Mouse (Mus musculus): ENCODE results near the gene Man2a1. TPM values are rescaled to one million over a fixed set of nuclear protein-coding genes. Genes with fewer than 3 reads are reported as not detected.
A peak's percentile ranks its signal among the peaks of the same experiment; 100 is the strongest.

The Man2a1 gene
- polyA plus RNA-seq, 1 experiment = 21.3 TPM

DNA sequence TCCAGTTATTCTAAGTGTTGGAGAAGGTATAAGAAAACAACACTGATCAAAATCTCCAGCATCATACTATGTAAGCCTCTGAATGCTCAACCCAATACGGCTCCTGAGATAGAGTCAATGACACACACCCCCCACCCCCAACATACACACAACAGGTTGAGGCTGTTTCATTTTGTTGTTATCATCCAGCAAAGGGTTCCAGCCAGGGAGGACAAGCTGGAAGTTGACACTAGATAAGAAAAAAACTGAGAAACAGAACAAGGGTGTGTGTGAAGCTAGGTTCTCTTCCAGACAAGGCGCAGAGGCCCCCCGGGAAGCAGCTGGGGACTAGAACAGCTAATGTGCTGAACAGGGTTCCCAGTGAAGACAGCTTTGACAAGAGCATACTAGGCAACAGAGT lies 33.0 kb upstream of the Man2a1 start:
- WGBS = 98% methylated on average over 3 of the region's 3 CpGs
- no peak for DNase-seq
- H3K27ac ChIP-seq (ENCODE audit: control insufficient read depth, insufficient read depth, low read length) = no peak overlapping the region
- H3K4me1 ChIP-seq (replicated peaks; ENCODE audit: control insufficient read depth, insufficient read depth, low read length) = no peaks in the 10 kb centered on the region
- TF ChIP-seq CTCF (IDR thresholded peaks at IDR 0.05; ENCODE audit: borderline replicate concordance, control insufficient read depth, extremely low read depth, insufficient read depth, low read length, poor library complexity) (no peak), POLR2A (IDR thresholded peaks at IDR 0.05; ENCODE audit: control insufficient read depth, extremely low read depth, insufficient read depth, low read length, poor library complexity) (no peak)
- H3K4me3 ChIP-seq (ENCODE audit: control insufficient read depth, insufficient read depth, low read length) = no peak overlapping the region
- no peaks in the 10 kb centered on the region for H3K27me3 ChIP-seq (ENCODE audit: control insufficient read depth, insufficient read depth, low read length)
- H3K36me3 ChIP-seq (ENCODE audit: control insufficient read depth, insufficient read depth, low read length) = no peaks in the 10 kb centered on the region

DNA sequence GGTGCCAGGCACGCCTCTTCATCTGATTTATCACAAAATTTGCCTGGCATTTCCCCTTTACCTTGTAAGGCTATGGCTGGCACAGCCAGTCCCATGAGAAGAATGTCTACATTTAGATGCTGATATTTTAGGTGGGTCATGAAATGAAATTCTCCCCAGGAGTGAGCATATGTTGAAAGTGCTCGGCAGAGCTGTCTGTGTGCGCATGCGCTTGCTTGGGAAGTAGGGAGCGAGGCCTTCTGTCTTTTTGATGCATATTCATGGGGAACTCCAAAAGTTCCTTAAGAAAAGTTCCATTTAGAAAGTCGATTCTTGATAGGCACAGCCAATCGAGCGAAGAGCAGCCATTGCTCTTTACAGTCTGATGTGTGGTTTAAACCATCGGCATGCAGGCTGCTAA lies 26.6 kb upstream of the Man2a1 start:
- Histone ChIP-seq H3K36me3 (ENCODE audit: control insufficient read depth, insufficient read depth, low read length) (no peaks in the 10 kb centered on the region), H3K4me3 (ENCODE audit: control insufficient read depth, insufficient read depth, low read length) (no peak overlapping the region), H3K27ac (ENCODE audit: control insufficient read depth, insufficient read depth, low read length) (no peak overlapping the region), H3K27me3 (ENCODE audit: control insufficient read depth, insufficient read depth, low read length) (no peaks in the 10 kb centered on the region), H3K4me1 (replicated peaks; ENCODE audit: control insufficient read depth, insufficient read depth, low read length) (no peaks in the 10 kb centered on the region)
- DNase-seq = no peak
- 97% methylated on average over 9 of the region's 9 CpGs for WGBS
- TF ChIP-seq POLR2A (IDR thresholded peaks at IDR 0.05; ENCODE audit: control insufficient read depth, extremely low read depth, insufficient read depth, low read length, poor library complexity) (no peak), CTCF (IDR thresholded peaks at IDR 0.05; ENCODE audit: borderline replicate concordance, control insufficient read depth, extremely low read depth, insufficient read depth, low read length, poor library complexity) (no peak)

DNA sequence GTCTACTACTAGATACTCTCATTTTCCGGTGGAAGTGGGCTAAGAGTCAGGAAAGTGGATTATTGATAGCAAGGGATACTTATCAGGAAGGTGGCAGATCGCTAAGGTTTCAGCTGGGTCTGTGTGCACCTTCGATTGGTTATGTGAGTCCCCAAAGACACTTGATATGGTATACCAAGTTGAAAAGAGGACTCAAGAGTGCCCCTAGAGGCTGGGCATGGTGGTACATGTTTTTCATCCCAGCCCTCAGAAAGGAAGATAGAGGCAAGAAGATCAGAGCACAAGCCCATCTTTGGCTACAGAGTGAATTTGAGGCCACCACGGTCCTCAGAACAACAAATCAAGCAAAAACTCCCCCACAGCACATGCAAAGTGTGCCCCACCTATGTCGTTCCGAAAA lies 25.3 kb upstream of the Man2a1 start:
- WGBS = 84% methylated on average over 6 of the region's 6 CpGs
- peak; percentile 65 for DNase-seq

DNA sequence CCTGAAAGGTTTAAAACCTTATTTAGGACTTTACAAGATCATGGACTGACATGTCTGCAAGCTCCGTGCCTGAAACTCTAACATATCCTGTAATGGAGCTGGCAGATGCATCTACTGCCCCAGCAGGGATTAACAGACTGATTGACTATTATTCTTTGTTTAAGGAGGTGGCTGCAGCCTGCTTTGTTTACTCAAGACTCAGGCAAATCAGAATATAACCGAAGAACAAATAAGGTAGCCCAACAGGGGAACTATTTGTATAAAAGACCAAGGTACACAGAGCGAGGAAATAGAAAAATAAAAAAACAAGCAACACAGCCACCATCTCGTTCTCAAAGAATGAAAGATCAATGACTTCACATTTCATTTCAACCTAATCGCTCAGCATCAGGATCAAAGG lies 23.1 kb upstream of the Man2a1 start:
- Histone ChIP-seq H3K27me3 (ENCODE audit: control insufficient read depth, insufficient read depth, low read length) (no peaks in the 10 kb centered on the region), H3K4me1 (replicated peaks; ENCODE audit: control insufficient read depth, insufficient read depth, low read length) (peaks cover 14% of the 10 kb centered on the region), H3K36me3 (ENCODE audit: control insufficient read depth, insufficient read depth, low read length) (no peaks in the 10 kb centered on the region), H3K4me3 (ENCODE audit: control insufficient read depth, insufficient read depth, low read length) (no peak overlapping the region), H3K27ac (ENCODE audit: control insufficient read depth, insufficient read depth, low read length) (no peak overlapping the region)
- no peak for DNase-seq
- WGBS = 83% methylated on average over 5 of the region's 5 CpGs
- TF ChIP-seq POLR2A (IDR thresholded peaks at IDR 0.05; ENCODE audit: control insufficient read depth, extremely low read depth, insufficient read depth, low read length, poor library complexity) (no peak), CTCF (IDR thresholded peaks at IDR 0.05; ENCODE audit: borderline replicate concordance, control insufficient read depth, extremely low read depth, insufficient read depth, low read length, poor library complexity) (no peak)

More for the DNA sequence above, 25.3 kb upstream of the Man2a1 start:
- H3K4me3 ChIP-seq (ENCODE audit: control insufficient read depth, insufficient read depth, low read length) = no peak overlapping the region
- H3K36me3 ChIP-seq (ENCODE audit: control insufficient read depth, insufficient read depth, low read length) = no peaks in the 10 kb centered on the region
- H3K27me3 ChIP-seq (ENCODE audit: control insufficient read depth, insufficient read depth, low read length) = no peaks in the 10 kb centered on the region
- no peak overlapping the region for H3K27ac ChIP-seq (ENCODE audit: control insufficient read depth, insufficient read depth, low read length)
- no peak for TF ChIP-seq CTCF (IDR thresholded peaks at IDR 0.05; ENCODE audit: borderline replicate concordance, control insufficient read depth, extremely low read depth, insufficient read depth, low read length, poor library complexity)
- no peak for TF ChIP-seq POLR2A (IDR thresholded peaks at IDR 0.05; ENCODE audit: control insufficient read depth, extremely low read depth, insufficient read depth, low read length, poor library complexity)
- peaks cover 4% of the 10 kb centered on the region; the same call in 1 of the 2 replicates for H3K4me1 ChIP-seq (replicated peaks; ENCODE audit: control insufficient read depth, insufficient read depth, low read length)

DNA sequence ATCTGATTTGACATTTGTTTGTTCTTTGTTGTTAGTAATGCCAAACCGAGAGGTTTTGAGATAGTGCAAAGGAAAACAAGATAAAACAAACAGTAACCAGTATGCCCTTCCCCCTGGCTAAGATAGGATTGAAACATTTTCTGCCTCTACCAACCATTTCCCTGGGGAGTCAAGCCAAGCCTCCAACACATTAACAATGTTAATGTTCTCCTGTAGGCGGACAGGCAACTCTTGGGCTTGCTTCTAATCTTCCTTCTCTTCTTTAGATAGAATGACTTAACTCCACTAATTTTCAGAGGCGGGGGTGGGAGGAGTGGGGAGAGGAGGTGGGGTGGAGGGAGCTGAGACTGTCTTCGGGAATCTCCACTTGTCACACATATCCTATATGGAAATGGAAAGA lies 22.2 kb upstream of the Man2a1 start:
- Histone ChIP-seq H3K4me1 (replicated peaks; ENCODE audit: control insufficient read depth, insufficient read depth, low read length) (peaks cover 14% of the 10 kb centered on the region), H3K4me3 (ENCODE audit: control insufficient read depth, insufficient read depth, low read length) (no peak overlapping the region), H3K27ac (ENCODE audit: control insufficient read depth, insufficient read depth, low read length) (no peak overlapping the region), H3K36me3 (ENCODE audit: control insufficient read depth, insufficient read depth, low read length) (no peaks in the 10 kb centered on the region), H3K27me3 (ENCODE audit: control insufficient read depth, insufficient read depth, low read length) (no peaks in the 10 kb centered on the region)
- no peak for DNase-seq
- 66% methylated on average over 4 of the region's 4 CpGs for WGBS
- no peak for TF ChIP-seq CTCF (IDR thresholded peaks at IDR 0.05; ENCODE audit: borderline replicate concordance, control insufficient read depth, extremely low read depth, insufficient read depth, low read length, poor library complexity)
- no peak for TF ChIP-seq POLR2A (IDR thresholded peaks at IDR 0.05; ENCODE audit: control insufficient read depth, extremely low read depth, insufficient read depth, low read length, poor library complexity)

- DNase-seq = peak; percentile 64
- H3K27me3 ChIP-seq (ENCODE audit: control insufficient read depth, insufficient read depth, low read length) = no peaks in the 10 kb centered on the region
- WGBS = 11% methylated on average over 8 of the region's 8 CpGs
- no peak overlapping the region; the same call in 1 of the 2 replicates for H3K27ac ChIP-seq (ENCODE audit: control insufficient read depth, insufficient read depth, low read length)
- peaks cover 14% of the 10 kb centered on the region for H3K4me1 ChIP-seq (replicated peaks; ENCODE audit: control insufficient read depth, insufficient read depth, low read length)
- no peak overlapping the region for H3K4me3 ChIP-seq (ENCODE audit: control insufficient read depth, insufficient read depth, low read length)
- no peaks in the 10 kb centered on the region for H3K36me3 ChIP-seq (ENCODE audit: control insufficient read depth, insufficient read depth, low read length)
- TF ChIP-seq POLR2A (IDR thresholded peaks at IDR 0.05; ENCODE audit: control insufficient read depth, extremely low read depth, insufficient read depth, low read length, poor library complexity) = no peak
- no peak for TF ChIP-seq CTCF (IDR thresholded peaks at IDR 0.05; ENCODE audit: borderline replicate concordance, control insufficient read depth, extremely low read depth, insufficient read depth, low read length, poor library complexity)
Measured at GRCm38 (mm10) chr17:64579696-64580095, 20.8 kb upstream of the Man2a1 start.

GRCm38 (mm10) chr17:64581133-64581532 lies 19.4 kb upstream of the Man2a1 start:
- TF ChIP-seq CTCF (IDR thresholded peaks at IDR 0.05; ENCODE audit: borderline replicate concordance, control insufficient read depth, extremely low read depth, insufficient read depth, low read length, poor library complexity) = no peak
- TF ChIP-seq POLR2A (IDR thresholded peaks at IDR 0.05; ENCODE audit: control insufficient read depth, extremely low read depth, insufficient read depth, low read length, poor library complexity) = no peak
- H3K4me3 ChIP-seq (ENCODE audit: control insufficient read depth, insufficient read depth, low read length) = no peak overlapping the region
- no peak overlapping the region for H3K27ac ChIP-seq (ENCODE audit: control insufficient read depth, insufficient read depth, low read length)
- no peaks in the 10 kb centered on the region for H3K36me3 ChIP-seq (ENCODE audit: control insufficient read depth, insufficient read depth, low read length)
- H3K4me1 ChIP-seq (replicated peaks; ENCODE audit: control insufficient read depth, insufficient read depth, low read length) = peaks cover 14% of the 10 kb centered on the region
- no peaks in the 10 kb centered on the region for H3K27me3 ChIP-seq (ENCODE audit: control insufficient read depth, insufficient read depth, low read length)
- no peak for DNase-seq
- WGBS = 93% methylated on average over 6 of the region's 6 CpGs
